Mouse (Mus musculus): ENCODE data around the gene Bmpr1b.

DNA sequence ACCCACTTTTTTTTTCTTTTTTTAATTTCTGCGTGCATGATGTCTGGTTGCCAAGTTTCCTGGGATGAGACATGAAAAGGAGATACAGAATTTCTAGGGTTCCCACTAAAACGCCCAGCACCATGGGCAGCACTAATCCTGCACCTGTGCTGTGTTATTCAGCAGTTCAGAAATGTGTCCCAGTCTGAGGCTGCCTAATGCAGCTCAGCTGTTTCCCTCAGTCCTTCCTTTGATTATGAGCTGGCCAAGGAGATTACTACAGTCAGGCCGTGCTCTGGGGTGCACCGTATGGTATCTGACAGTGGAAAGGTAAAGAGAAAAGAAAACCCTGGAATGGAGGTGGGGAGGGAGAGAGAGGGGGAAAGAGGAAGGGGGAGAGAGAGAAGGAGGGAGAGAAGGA is 278.6 kb downstream of the Bmpr1b start:
- TF ChIP-seq CTCF (IDR thresholded peaks at IDR 0.05; ENCODE audit: borderline replicate concordance, control insufficient read depth, extremely low read depth, insufficient read depth, low read length, poor library complexity) (no peak), POLR2A (IDR thresholded peaks at IDR 0.05; ENCODE audit: control insufficient read depth, extremely low read depth, insufficient read depth, low read length, poor library complexity) (no peak)
